Mouse (Mus musculus) right cerebral cortex, postnatal 36 days (tissue): ENCODE measurements at regions not wholly inside any gene's neighbourhood (a gene's known extent, or its start where the extent isn't known, plus 50 kb on each side); places are given as distances from the start of the nearest gene placed in this dataset.

ENCODE experiments used
- DNase-seq, 2 experiments: peaks; one replicate each; pipeline ENCODE4 v3.0.0; 2022; ENCODE audit warnings: low spot score in 2 of 2, mixed read lengths in 1 of 2

DNA sequence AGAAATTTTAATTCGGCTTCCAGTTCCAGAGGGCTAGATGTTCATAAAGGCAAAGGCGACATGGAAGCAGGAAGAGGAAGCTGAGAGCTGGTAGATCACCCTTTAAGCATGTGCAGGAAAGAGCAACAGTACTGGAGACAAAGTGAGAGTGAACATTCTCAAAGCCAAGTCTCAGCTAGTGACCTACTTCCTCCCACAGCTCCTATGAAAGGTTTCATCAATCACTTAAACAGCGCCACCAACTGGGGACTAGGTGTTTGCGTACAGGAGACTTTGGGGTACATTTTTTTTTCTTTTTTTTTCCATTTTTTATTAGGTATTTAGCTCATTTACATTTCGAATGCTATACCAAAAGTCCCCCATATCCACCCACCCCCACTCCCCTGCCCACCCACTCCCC lies 61.7 kb upstream of the Gucy1a1 start:
- no peak for DNase-seq
